Mouse (Mus musculus) limb, embryonic 14.5 days (tissue): ENCODE results near the gene Mxd1. TPM values are rescaled to one million over a fixed set of nuclear protein-coding genes. Genes with fewer than 3 reads are reported as not detected.
A peak's percentile ranks its signal among the peaks of the same experiment; 100 is the strongest.

Experiments
- ATAC-seq: fragments of 200-750 bp; cut with Nextera tagmentation; 2 replicates; pipeline ENCODE4 v1.8.0; 2017; ENCODE audit warnings: low read depth, moderate number of reproducible peaks, moderate TSS enrichment; ENCODE audit not compliant: low FRiP score
- DNase-seq: peaks from one replicate; pipeline ENCODE4 v3.0.0-alpha.2; 2015; ENCODE audit warnings: low spot score
- H3K27ac ChIP-seq: fragments of 300-500 bp; sonication (generic); replicated peaks from 2 replicates; pipeline ENCODE4 v1.5.1; 2014; ENCODE audit warnings: low read depth, mild to moderate bottlenecking, low read length, moderate library complexity, mixed read lengths
- H3K27me3 ChIP-seq: fragments of 300-500 bp; sonication (generic); 2 replicates; pipeline ENCODE4 v1.6.1; 2014; ENCODE audit warnings: low read length, mixed read lengths; ENCODE audit not compliant: control insufficient read depth, insufficient read depth
- H3K36me3 ChIP-seq: fragments of 300-500 bp; sonication (generic); 2 replicates; pipeline ENCODE4 v1.6.1; 2014; ENCODE audit warnings: mild to moderate bottlenecking, low read length, moderate library complexity, mixed read lengths; ENCODE audit not compliant: control insufficient read depth, insufficient read depth
- H3K4me1 ChIP-seq: fragments of 300-500 bp; sonication (generic); 2 replicates; pipeline ENCODE4 v1.6.1; 2014; ENCODE audit warnings: antibody characterized with exemption, low read length, mixed read lengths; ENCODE audit not compliant: control insufficient read depth, insufficient read depth
- H3K4me2 ChIP-seq: fragments of 300-500 bp; sonication (generic); replicated peaks from 2 replicates; pipeline ENCODE4 v1.6.1; 2014; ENCODE audit warnings: low read depth, mild to moderate bottlenecking, low read length, moderate library complexity; ENCODE audit not compliant: severe bottlenecking
- H3K4me3 ChIP-seq: fragments of 300-500 bp; sonication (generic); replicated peaks from 2 replicates; pipeline ENCODE4 v1.5.1; 2014; ENCODE audit warnings: low read length
- H3K9ac ChIP-seq: fragments of 300-500 bp; sonication (generic); 2 replicates; pipeline ENCODE4 v1.6.1; 2014; ENCODE audit warnings: mild to moderate bottlenecking, low read depth, low read length, moderate library complexity; ENCODE audit not compliant: severe bottlenecking
- H3K9me3 ChIP-seq: fragments of 300-500 bp; sonication (generic); 2 replicates; pipeline ENCODE4 v1.6.1; 2016; ENCODE audit warnings: low read length; ENCODE audit not compliant: control insufficient read depth
- POLR2A ChIP-seq: fragments of 200-500 bp; IDR thresholded peaks from 2 replicates; pipeline ENCODE4 v1.8.0; 2012; ENCODE audit warnings: inconsistent platforms, mild to moderate bottlenecking, moderate library complexity, borderline replicate concordance; ENCODE audit not compliant: insufficient read depth, insufficient read length; ENCODE audit errors: extremely low read depth
- WGBS: fragments of 180-500 bp; shearing (Covaris S2); extraction: QIAGEN DNeasy Blood & Tissue Kit; methylation state at CpG from one replicate; pipeline ENCODE4 v1.1.7; 2014; 5-methylcytosine and 5-hydroxymethylcytosine counted together
- polyA plus RNA-seq, 2 experiments: library from polyadenylated mRNA; depleted of rRNA in 1 of 2; stranded (reverse) in 1 of 2; unstranded in 1 of 2; fragments of >200 nt; fragmentation: Nextera tagmentation in 1 of 2; extraction: Ambion mirVana in 1 of 2; gene quantifications; 2 replicates each; pipeline versions ENCODE4 v1.2.1 to v1.2.3; 2012 to 2014

The Mxd1 gene
- polyA plus RNA-seq, 2 experiments = 10.7 to 11.7 TPM

DNA sequence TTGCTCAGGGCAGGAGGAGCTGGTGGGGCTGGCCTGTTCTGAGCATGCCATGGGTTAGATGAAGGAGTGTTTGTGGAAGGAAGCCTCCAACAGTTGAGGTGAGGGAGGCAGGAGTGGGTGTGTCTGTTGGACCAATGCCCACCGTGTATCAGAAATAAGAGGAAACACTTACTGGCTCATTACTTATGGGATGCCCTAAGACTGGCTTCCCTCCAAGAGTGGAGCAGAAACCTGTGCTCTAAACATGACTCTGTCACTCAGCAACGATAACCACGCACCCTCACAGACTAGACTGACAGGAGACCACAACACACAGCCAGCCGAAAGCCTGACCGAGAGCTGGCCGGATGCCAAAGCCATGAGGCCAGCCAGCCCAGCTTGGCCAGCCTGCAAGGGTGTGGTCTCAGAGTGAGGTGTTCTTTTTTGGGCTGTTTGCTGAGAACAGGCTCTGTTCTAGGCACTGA, 69.0 kb downstream of the Mxd1 start:
- no peaks in the 10 kb centered on the region for H3K9me3 ChIP-seq
- no peak overlapping the region for H3K4me3 ChIP-seq
- H3K36me3 ChIP-seq = no peaks in the 10 kb centered on the region
- no peak overlapping the region for H3K9ac ChIP-seq
- H3K27me3 ChIP-seq = no peaks in the 10 kb centered on the region
- no peak for TF ChIP-seq POLR2A
- WGBS = 38% methylated on average over 6 of the region's 6 CpGs
- ATAC-seq = peak; percentile 50
- H3K27ac ChIP-seq = no peak overlapping the region
- 0 out of 2 replicates have a peak overlapping the region, but pooled peaks have one; percentile 13 for H3K4me2 ChIP-seq
- peaks cover 13% of the 10 kb centered on the region for H3K4me1 ChIP-seq
- DNase-seq = peak; percentile 70

DNA sequence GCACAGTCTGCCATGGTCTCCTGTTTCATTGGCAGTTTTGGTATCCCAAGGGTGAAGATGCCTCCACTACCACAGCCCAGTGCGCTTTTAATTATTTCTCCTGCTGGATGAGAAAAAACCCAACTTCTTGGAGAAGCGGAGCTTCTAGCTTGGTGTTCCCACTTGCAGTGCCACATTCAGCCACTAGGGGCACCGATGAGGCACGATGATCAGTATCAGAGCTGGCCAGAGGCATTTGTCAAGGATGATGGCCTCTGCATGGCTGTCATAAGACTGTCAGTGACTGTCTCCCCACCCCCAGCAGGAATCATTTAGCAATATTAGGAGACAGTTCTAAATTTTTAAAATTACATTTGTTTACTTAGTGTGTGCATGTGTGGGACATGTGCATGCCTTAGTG, 69.8 kb downstream of the Mxd1 start:
- H3K27ac ChIP-seq = no peak overlapping the region
- H3K4me3 ChIP-seq = no peak overlapping the region
- H3K27me3 ChIP-seq = no peaks in the 10 kb centered on the region
- H3K4me2 ChIP-seq = no peak overlapping the region
- no peaks in the 10 kb centered on the region for H3K9me3 ChIP-seq
- H3K36me3 ChIP-seq = no peaks in the 10 kb centered on the region
- DNase-seq = peak; percentile 70
- H3K4me1 ChIP-seq = peaks cover 13% of the 10 kb centered on the region
- ATAC-seq = 0 out of 2 replicates have a peak, but pooled peaks have one; percentile 14
- WGBS = 22% methylated on average over 4 of the region's 4 CpGs
- no peak overlapping the region for H3K9ac ChIP-seq
- TF ChIP-seq POLR2A = no peak

DNA sequence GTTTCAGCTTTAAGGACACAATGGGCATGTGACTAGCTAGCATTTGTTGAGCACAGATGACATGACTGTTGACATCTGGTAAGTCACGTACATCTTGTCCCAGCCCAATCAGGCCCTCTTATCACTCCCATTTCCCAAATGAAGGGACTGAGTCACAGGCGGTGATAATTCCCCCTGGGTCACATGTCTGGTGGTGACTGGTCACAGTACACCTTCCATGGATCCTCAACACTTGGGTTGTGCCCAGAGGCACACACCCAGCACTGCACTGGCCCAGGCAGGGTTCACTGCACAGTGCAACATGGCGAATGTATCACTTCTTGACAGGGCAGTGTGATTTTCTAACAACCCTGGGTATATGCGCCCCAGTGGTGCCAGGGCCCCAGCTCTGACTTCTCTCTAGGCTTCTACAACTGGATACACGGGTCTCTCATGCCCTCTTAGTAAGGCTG, 70.2 kb downstream of the Mxd1 start:
- DNase-seq (no peak), ATAC-seq (no peak)
- Histone ChIP-seq H3K4me3 (no peak overlapping the region), H3K4me1 (peaks cover 13% of the 10 kb centered on the region), H3K36me3 (no peaks in the 10 kb centered on the region), H3K9ac (no peak overlapping the region), H3K9me3 (no peaks in the 10 kb centered on the region), H3K27ac (no peak overlapping the region), H3K27me3 (no peaks in the 10 kb centered on the region), H3K4me2 (no peak overlapping the region)
- no peak for TF ChIP-seq POLR2A
- 77% methylated on average over 5 of the region's 5 CpGs for WGBS

Other genes with a start within 250 kb of the Mxd1 start
- 1.5 and 2.4 TPM in 2 replicates for gene Gm44790, start 242.5 kb downstream of the Mxd1 start, polyA plus RNA-seq (2012; rRNA removed)
- 0.77 and 1.2 TPM in 2 replicates for gene Gm44790, start 242.5 kb downstream of the Mxd1 start, polyA plus RNA-seq (2014; fragmentation: Nextera tagmentation; extraction: Ambion mirVana)
- 16.0 and 19.1 TPM in 2 replicates for gene C87436, start 230.8 kb downstream of the Mxd1 start, polyA plus RNA-seq (2012; rRNA removed)
- gene C87436, start 230.8 kb downstream of the Mxd1 start, polyA plus RNA-seq (2014; fragmentation: Nextera tagmentation; extraction: Ambion mirVana) = 20.6 and 22.2 TPM in 2 replicates
- 333 and 395 TPM in 2 replicates for gene Pcbp1, start 142.8 kb downstream of the Mxd1 start, polyA plus RNA-seq (2012; rRNA removed)
- 445 and 455 TPM in 2 replicates for gene Pcbp1, start 142.8 kb downstream of the Mxd1 start, polyA plus RNA-seq (2014; fragmentation: Nextera tagmentation; extraction: Ambion mirVana)
- 19.9 and 34.8 TPM in 2 replicates for gene Asprv1, start 41.0 kb downstream of the Mxd1 start, polyA plus RNA-seq (2012; rRNA removed)
- 66.2 and 100.0 TPM in 2 replicates for gene Asprv1, start 41.0 kb downstream of the Mxd1 start, polyA plus RNA-seq (2014; fragmentation: Nextera tagmentation; extraction: Ambion mirVana)
- 37.4 and 64.8 TPM in 2 replicates for gene Snrnp27, start 15.4 kb upstream of the Mxd1 start, polyA plus RNA-seq (2012; rRNA removed)
- 115 and 117 TPM in 2 replicates for gene Snrnp27, start 15.4 kb upstream of the Mxd1 start, polyA plus RNA-seq (2014; fragmentation: Nextera tagmentation; extraction: Ambion mirVana)
- 27.0 and 27.3 TPM in 2 replicates for gene Gmcl1, start 64.2 kb upstream of the Mxd1 start, polyA plus RNA-seq (2012; rRNA removed)
- gene Gmcl1, start 64.2 kb upstream of the Mxd1 start, polyA plus RNA-seq (2014; fragmentation: Nextera tagmentation; extraction: Ambion mirVana) = 33.3 and 41.0 TPM in 2 replicates
- gene Anxa4, start 124.4 kb upstream of the Mxd1 start, polyA plus RNA-seq (2012; rRNA removed) = 23.1 and 28.3 TPM in 2 replicates
- gene Anxa4, start 124.4 kb upstream of the Mxd1 start, polyA plus RNA-seq (2014; fragmentation: Nextera tagmentation; extraction: Ambion mirVana) = 45.6 and 50.5 TPM in 2 replicates
- gene Aak1, start 180.4 kb upstream of the Mxd1 start, polyA plus RNA-seq (2012; rRNA removed) = 24.7 and 27.4 TPM in 2 replicates
- gene Aak1, start 180.4 kb upstream of the Mxd1 start, polyA plus RNA-seq (2014; fragmentation: Nextera tagmentation; extraction: Ambion mirVana) = 19.8 and 20.9 TPM in 2 replicates